Mouse (Mus musculus) olfactory bulb, adult 2 months (tissue): ENCODE data around the gene S100a6.

Experiments used
- CTCF ChIP-seq: fragments of 200-500 bp; IDR thresholded peaks from 2 replicates; pipeline ENCODE4 v1.5.1; 2012; ENCODE audit warnings: low read depth, mild to moderate bottlenecking, low read length, moderate library complexity; ENCODE audit not compliant: insufficient read depth
- POLR2A ChIP-seq: fragments of 200-500 bp; IDR thresholded peaks from 2 replicates; pipeline ENCODE4 v1.6.1; 2012; ENCODE audit warnings: mild to moderate bottlenecking, low read depth, low read length, moderate library complexity; ENCODE audit not compliant: insufficient read depth

DNA sequence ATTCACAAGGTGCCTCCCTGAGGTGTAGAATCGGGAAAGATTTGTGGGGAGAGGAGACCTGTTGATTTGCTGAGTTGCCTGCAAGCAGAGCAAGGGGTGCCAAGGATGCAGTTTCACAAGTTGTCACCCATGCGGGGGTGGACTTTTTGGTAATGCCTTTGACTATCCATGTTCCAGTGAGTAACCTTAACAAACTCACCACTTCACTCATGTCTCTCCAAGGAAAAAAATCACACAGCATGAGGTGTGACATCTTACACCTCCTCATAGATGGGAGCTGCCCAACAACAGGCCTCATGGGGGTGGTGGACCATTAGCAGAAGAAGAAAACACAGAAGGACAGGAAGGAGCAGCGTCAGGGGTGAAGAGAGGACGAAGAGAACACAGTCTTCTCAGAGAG is 30.1 kb upstream of the S100a6 start:
- TF ChIP-seq POLR2A (no peak), CTCF (no peak)
